Mouse (Mus musculus) kidney, adult 2 months (tissue): ENCODE measurements around the gene Npffr2.

ENCODE experiments used
- CTCF ChIP-seq: fragments of 200-500 bp; conservative IDR thresholded peaks from 2 replicates; pipeline ENCODE4 v1.5.1; 2011; ENCODE audit warnings: low read depth, mild to moderate bottlenecking, control low read depth, low read length, moderate library complexity, mixed read lengths; ENCODE audit not compliant: insufficient read depth, insufficient read length
- POLR2A ChIP-seq: fragments of 200-500 bp; IDR thresholded peaks from one replicate; pipeline ENCODE4 v1.6.1; 2011; ENCODE audit warnings: low read depth, low read length, control low read depth

GRCm38 (mm10) chr5:89526878-89527578 lies at the start of gene Npffr2:
- TF ChIP-seq CTCF (no peak), POLR2A (no peak)
